17 mouse cellular contexts compared by ENCODE assay signal in the genomic region with DNA sequence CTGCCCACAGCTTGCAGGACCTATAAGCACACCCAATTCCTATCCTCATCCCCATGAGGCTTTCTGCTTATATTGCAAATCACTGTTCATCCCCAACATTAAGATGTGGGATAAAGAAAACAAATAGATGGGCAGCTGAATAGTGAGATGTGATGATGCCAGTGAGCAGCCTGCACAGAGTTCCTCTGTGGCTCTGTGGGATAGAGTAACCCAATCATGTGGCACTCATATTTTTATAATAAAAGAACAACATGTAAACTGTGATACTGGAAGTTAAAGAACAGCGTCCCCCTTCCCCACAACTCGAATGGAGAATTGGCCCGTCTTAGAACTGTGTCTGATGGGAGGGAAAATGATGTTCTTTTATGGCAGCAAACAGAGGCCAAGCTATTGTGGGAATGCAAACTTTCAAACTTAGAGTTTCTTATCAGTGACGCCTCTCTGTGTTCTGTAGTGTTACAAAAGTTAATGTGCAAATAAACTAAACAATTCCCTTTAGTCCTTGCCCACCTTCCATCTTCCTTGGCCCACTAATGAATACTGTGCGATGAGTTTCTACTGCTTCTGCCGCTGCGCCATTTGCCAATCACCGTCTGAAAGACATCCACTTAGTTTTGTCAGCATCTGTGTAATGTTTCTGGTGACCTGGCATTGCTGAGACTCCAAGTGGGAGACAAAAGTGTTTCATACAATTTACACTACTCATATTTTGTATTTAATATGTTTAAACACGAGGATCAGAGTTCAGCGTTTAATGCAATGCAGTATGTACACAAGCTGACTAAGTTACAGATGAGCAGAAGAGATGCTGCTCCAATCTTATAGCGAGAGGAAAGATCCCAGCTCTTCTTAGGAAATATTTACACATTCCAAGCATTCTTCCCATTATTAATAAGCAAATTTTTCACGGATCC.
DNase-seq lines count a peak whose midpoint lies in the region; ATAC-seq and TF ChIP-seq lines count a peak whose summit lies in the region.
"Had no signal": no experiment of that assay in that cellular context is flagged by ENCODE, and none has a peak within 500 bp of the region (broad histone marks: within the 10 kb centered on the region; RNA-seq: fewer than 3 reads in every experiment).

No protein-coding gene starts in this region.

- DNase-seq in heart, postnatal 0 days (ENCODE audit: low spot score) = no peak
- no peak for DNase-seq in heart, adult 8-10 months (ENCODE audit: low spot score)
- no peak for DNase-seq in lung, postnatal 36 days
- no peak for DNase-seq in left cerebral cortex, adult 18-20 months (ENCODE audit: low spot score in 2 of 2)
- DNase-seq: adrenal gland, adult 8-10 months; adrenal gland, postnatal 36 days; cerebellum, adult 2 months; gastrocnemius, adult 2 months; gastrocnemius, postnatal 25 days had no signal

- H3K36me3 ChIP-seq in heart, postnatal 0 days (replicated peaks; ENCODE audit: control insufficient read depth, insufficient read depth, low read length) = no peaks in the 10 kb centered on the region
- no peaks in the 10 kb centered on the region for H3K36me3 ChIP-seq in lung, embryonic 16.5 days (ENCODE audit: control insufficient read depth, insufficient read depth, low read length)
- H3K36me3 ChIP-seq in intestine, embryonic 15.5 days = no peaks in the 10 kb centered on the region
- no peaks in the 10 kb centered on the region for H3K36me3 ChIP-seq in stomach, embryonic 15.5 days
- H3K36me3 ChIP-seq: embryonic facial prominence, embryonic 10.5 days; hindbrain, embryonic 10.5 days had no signal

- peaks cover 13% of the 10 kb centered on the region for H3K4me1 ChIP-seq in heart, postnatal 0 days (ENCODE audit: control insufficient read depth, insufficient read depth)
- H3K4me1 ChIP-seq in lung, embryonic 16.5 days (replicated peaks; ENCODE audit: control insufficient read depth, insufficient read depth, low read length) = peaks cover 4% of the 10 kb centered on the region; the same call in 1 of the 2 replicates
- no peaks in the 10 kb centered on the region for H3K4me1 ChIP-seq in intestine, embryonic 15.5 days (replicated peaks)
- H3K4me1 ChIP-seq in stomach, embryonic 15.5 days = no peaks in the 10 kb centered on the region; the same call in 1 of the 2 replicates
- H3K4me1 ChIP-seq: embryonic facial prominence, embryonic 10.5 days; forebrain, embryonic 13.5 days; hindbrain, embryonic 10.5 days had no signal

- no peak overlapping the region for H3K4me3 ChIP-seq in heart, postnatal 0 days (ENCODE audit: low read depth, low read length)
- no peak overlapping the region for H3K4me3 ChIP-seq in lung, embryonic 16.5 days (ENCODE audit: low read length)
- no peak overlapping the region for H3K4me3 ChIP-seq in intestine, embryonic 15.5 days (replicated peaks)
- no peak overlapping the region for H3K4me3 ChIP-seq in stomach, embryonic 15.5 days (replicated peaks)
- H3K4me3 ChIP-seq: embryonic facial prominence, embryonic 10.5 days; forebrain, embryonic 13.5 days; gastrocnemius, adult 2 months; hindbrain, embryonic 10.5 days had no signal

- TF ChIP-seq CTCF in heart, postnatal 0 days (IDR thresholded peaks at IDR 0.05; ENCODE audit: low read depth) = no peak

- no peak overlapping the region for H3K4me2 ChIP-seq in heart, postnatal 0 days (ENCODE audit: low read depth, low read length)
- no peak overlapping the region for H3K4me2 ChIP-seq in lung, embryonic 16.5 days (ENCODE audit: low read depth, low read length)
- no peak overlapping the region for H3K4me2 ChIP-seq in intestine, embryonic 15.5 days (replicated peaks)
- no peak overlapping the region for H3K4me2 ChIP-seq in stomach, embryonic 15.5 days
- H3K4me2 ChIP-seq: forebrain, embryonic 13.5 days; heart, embryonic 11.5 days; hindbrain, embryonic 14.5 days had no signal

- ATAC-seq in heart, postnatal 0 days (ENCODE audit: insufficient read depth, low read depth) = no peak
- peak; percentile 79 for ATAC-seq in lung, embryonic 16.5 days (ENCODE audit: low read depth)
- peak; percentile 65 for ATAC-seq in intestine, embryonic 15.5 days
- peak; percentile 56; the same call in 1 of the 2 replicates for ATAC-seq in stomach, embryonic 15.5 days (ENCODE audit: insufficient read depth, low FRiP score, low read depth)
- ATAC-seq: forebrain, embryonic 13.5 days had no signal

- no peaks in the 10 kb centered on the region for H3K9me3 ChIP-seq in heart, postnatal 0 days (replicated peaks; ENCODE audit: control insufficient read depth, low read length)
- no peaks in the 10 kb centered on the region for H3K9me3 ChIP-seq in lung, embryonic 16.5 days (ENCODE audit: control insufficient read depth, low read length)
- no peaks in the 10 kb centered on the region for H3K9me3 ChIP-seq in intestine, embryonic 15.5 days
- H3K9me3 ChIP-seq in stomach, embryonic 15.5 days = no peaks in the 10 kb centered on the region
- H3K9me3 ChIP-seq: embryonic facial prominence, embryonic 10.5 days; forebrain, embryonic 13.5 days; hindbrain, embryonic 10.5 days had no signal

- WGBS in heart, postnatal 0 days = 59% methylated on average over 12 of the region's 12 CpGs
- WGBS in lung, embryonic 16.5 days = 41% methylated on average over 12 of the region's 12 CpGs
- WGBS in intestine, embryonic 15.5 days = 42% methylated on average over 12 of the region's 12 CpGs
- WGBS in stomach, embryonic 15.5 days = 38% methylated on average over 12 of the region's 12 CpGs

- no peak overlapping the region for H3K9ac ChIP-seq in heart, postnatal 0 days (replicated peaks; ENCODE audit: low read depth, low read length)
- no peak overlapping the region for H3K9ac ChIP-seq in lung, embryonic 16.5 days (ENCODE audit: low read length)
- H3K9ac ChIP-seq in intestine, embryonic 15.5 days = no peak overlapping the region
- H3K9ac ChIP-seq in stomach, embryonic 15.5 days = no peak overlapping the region
- H3K9ac ChIP-seq: forebrain, embryonic 13.5 days; hindbrain, embryonic 14.5 days had no signal

- H3K27ac ChIP-seq in heart, postnatal 0 days (ENCODE audit: low read depth) = peak overlapping the region; percentile 79; the same call in 1 of the 2 replicates
- H3K27ac ChIP-seq in lung, embryonic 16.5 days (ENCODE audit: low read length) = peak overlapping the region; percentile 77
- H3K27ac ChIP-seq in intestine, embryonic 15.5 days = 0 out of 2 replicates have a peak overlapping the region, but pooled peaks have one; percentile 32
- peak overlapping the region; percentile 61; the same call in 1 of the 2 replicates for H3K27ac ChIP-seq in stomach, embryonic 15.5 days
- H3K27ac ChIP-seq: embryonic facial prominence, embryonic 10.5 days; forebrain, embryonic 13.5 days; gastrocnemius, adult 2 months; hindbrain, embryonic 10.5 days; hindbrain, embryonic 14.5 days had no signal

- H3K27me3 ChIP-seq in heart, postnatal 0 days (ENCODE audit: control insufficient read depth, insufficient read depth, low read length) = no peaks in the 10 kb centered on the region
- no peaks in the 10 kb centered on the region for H3K27me3 ChIP-seq in lung, embryonic 16.5 days (ENCODE audit: control insufficient read depth, insufficient read depth, low read depth, low read length)
- H3K27me3 ChIP-seq in intestine, embryonic 15.5 days (replicated peaks) = no peaks in the 10 kb centered on the region
- no peaks in the 10 kb centered on the region for H3K27me3 ChIP-seq in stomach, embryonic 15.5 days (replicated peaks)
- H3K27me3 ChIP-seq: forebrain, embryonic 13.5 days had no signal

- TF ChIP-seq EP300 in heart, postnatal 0 days (IDR thresholded peaks at IDR 0.05; ENCODE audit: low read depth) = no peak
